Mouse (Mus musculus) kidney, embryonic 16.5 days (tissue): ENCODE data around the gene Gm45799. TPM values are rescaled to one million over a fixed set of nuclear protein-coding genes. Genes with fewer than 3 reads are reported as not detected.

Experiments used
- ATAC-seq: fragments of 200-750 bp; cut with Nextera tagmentation; 2 replicates; pipeline ENCODE4 v1.8.0; 2017; ENCODE audit warnings: moderate TSS enrichment; ENCODE audit not compliant: low FRiP score, low TSS enrichment
- H3K27ac ChIP-seq: fragments of 300-500 bp; sonication (generic); 2 replicates; pipeline ENCODE4 v1.5.1; 2014; ENCODE audit warnings: low read length
- H3K27me3 ChIP-seq: fragments of 300-500 bp; sonication (generic); 2 replicates; pipeline ENCODE4 v1.6.1; 2014; ENCODE audit warnings: low read length, control low read depth, mixed read lengths; ENCODE audit not compliant: insufficient read depth
- H3K36me3 ChIP-seq: fragments of 300-500 bp; sonication (generic); 2 replicates; pipeline ENCODE4 v1.6.1; 2014; ENCODE audit warnings: low read length, control low read depth, mixed read lengths; ENCODE audit not compliant: insufficient read depth
- H3K4me1 ChIP-seq: fragments of 300-500 bp; sonication (generic); 2 replicates; pipeline ENCODE4 v1.6.1; 2014; ENCODE audit warnings: low read length, control low read depth, mixed read lengths; ENCODE audit not compliant: insufficient read depth
- H3K4me2 ChIP-seq: fragments of 300-500 bp; sonication (generic); replicated peaks from 2 replicates; pipeline ENCODE4 v1.6.1; 2014; ENCODE audit warnings: low read depth, low read length
- H3K4me3 ChIP-seq: fragments of 300-500 bp; sonication (generic); 2 replicates; pipeline ENCODE4 v1.5.1; 2014; ENCODE audit warnings: mild to moderate bottlenecking, low read length
- H3K9ac ChIP-seq: fragments of 300-500 bp; sonication (generic); replicated peaks from 2 replicates; pipeline ENCODE4 v1.6.1; 2014; ENCODE audit warnings: low read length
- H3K9me3 ChIP-seq: fragments of 300-500 bp; sonication (generic); 2 replicates; pipeline ENCODE4 v1.6.1; 2016; ENCODE audit warnings: low read length, control low read depth
- WGBS: fragments of 180-500 bp; shearing (Covaris S2); extraction: QIAGEN DNeasy Blood & Tissue Kit; methylation state at CpG from one replicate; pipeline ENCODE4 v1.1.7; 2014; 5-methylcytosine and 5-hydroxymethylcytosine counted together
- polyA plus RNA-seq: library from polyadenylated mRNA; unstranded; fragments of >200 nt; fragmentation: Nextera tagmentation; extraction: Ambion mirVana; gene quantifications from 2 replicates; pipeline ENCODE4 v1.2.1, GENCODE M21; 2015

The Gm45799 gene
- polyA plus RNA-seq, 1 experiment from 2014 or later, result 32.4 TPM

GRCm38 (mm10) chr7:105708733-105709132 is 68.4 kb downstream of the Gm45799 start:
- no peaks in the 10 kb centered on the region for H3K4me1 ChIP-seq
- no peaks in the 10 kb centered on the region for H3K9me3 ChIP-seq
- H3K4me2 ChIP-seq, result no peak overlapping the region
- H3K9ac ChIP-seq, result no peak overlapping the region
- ATAC-seq, result no peak
- WGBS, result 92% methylated on average over 5 of the region's 5 CpGs
- H3K27me3 ChIP-seq, result no peaks in the 10 kb centered on the region
- no peaks in the 10 kb centered on the region for H3K36me3 ChIP-seq
- no peak overlapping the region for H3K4me3 ChIP-seq
- H3K27ac ChIP-seq, result no peak overlapping the region

GRCm38 (mm10) chr7:105715366-105715765 is 75.0 kb downstream of the Gm45799 start:
- 60% methylated on average over 3 of the region's 3 CpGs for WGBS
- Histone ChIP-seq H3K27me3 (no peaks in the 10 kb centered on the region), H3K9me3 (no peaks in the 10 kb centered on the region), H3K27ac (no peak overlapping the region), H3K4me2 (no peak overlapping the region), H3K4me1 (no peaks in the 10 kb centered on the region), H3K4me3 (no peak overlapping the region), H3K9ac (no peak overlapping the region), H3K36me3 (no peaks in the 10 kb centered on the region)
- no peak for ATAC-seq

- 67% methylated on average over 2 of the region's 2 CpGs for WGBS
- H3K36me3 ChIP-seq, result no peaks in the 10 kb centered on the region
- H3K9me3 ChIP-seq, result no peaks in the 10 kb centered on the region
- H3K4me1 ChIP-seq, result no peaks in the 10 kb centered on the region
- no peak overlapping the region for H3K4me3 ChIP-seq
- H3K27ac ChIP-seq, result no peak overlapping the region
- no peak for ATAC-seq
- no peak overlapping the region for H3K4me2 ChIP-seq
- no peaks in the 10 kb centered on the region for H3K27me3 ChIP-seq
- H3K9ac ChIP-seq, result no peak overlapping the region
Observed at GRCm38 (mm10) chr7:105721916-105722315, 81.6 kb downstream of the Gm45799 start.

GRCm38 (mm10) chr7:105726144-105726979 is 86.0 kb downstream of the Gm45799 start:
- Histone ChIP-seq H3K9me3 (no peaks in the 10 kb centered on the region), H3K9ac (no peak overlapping the region), H3K4me1 (no peaks in the 10 kb centered on the region), H3K27ac (no peak overlapping the region), H3K36me3 (peaks cover 17% of the 10 kb centered on the region), H3K27me3 (no peaks in the 10 kb centered on the region), H3K4me2 (no peak overlapping the region), H3K4me3 (no peak overlapping the region)
- 83% methylated on average over 4 of the region's 4 CpGs for WGBS
- peak; percentile 84 for ATAC-seq

GRCm38 (mm10) chr7:105726980-105727325 is 86.6 kb downstream of the Gm45799 start:
- 95% methylated on average over 4 of the region's 4 CpGs for WGBS
- Histone ChIP-seq H3K27ac (no peak overlapping the region), H3K4me1 (no peaks in the 10 kb centered on the region), H3K9me3 (no peaks in the 10 kb centered on the region), H3K4me3 (no peak overlapping the region), H3K4me2 (no peak overlapping the region), H3K36me3 (peaks cover 22% of the 10 kb centered on the region), H3K9ac (no peak overlapping the region), H3K27me3 (no peaks in the 10 kb centered on the region)
- ATAC-seq, result no peak

- H3K4me3 ChIP-seq, result no peak overlapping the region
- H3K27me3 ChIP-seq, result no peaks in the 10 kb centered on the region
- H3K4me2 ChIP-seq, result no peak overlapping the region
- no peaks in the 10 kb centered on the region for H3K4me1 ChIP-seq
- H3K9me3 ChIP-seq, result no peaks in the 10 kb centered on the region
- 79% methylated on average over 6 of the region's 6 CpGs for WGBS
- peaks cover 42% of the 10 kb centered on the region for H3K36me3 ChIP-seq
- no peak for ATAC-seq
- H3K27ac ChIP-seq, result no peak overlapping the region
- no peak overlapping the region for H3K9ac ChIP-seq
Observed at GRCm38 (mm10) chr7:105728701-105729428, 88.5 kb downstream of the Gm45799 start.

- H3K27ac ChIP-seq, result no peak overlapping the region
- ATAC-seq, result no peak
- no peak overlapping the region for H3K4me3 ChIP-seq
- H3K4me1 ChIP-seq, result peaks cover 24% of the 10 kb centered on the region
- no peaks in the 10 kb centered on the region for H3K9me3 ChIP-seq
- no peak overlapping the region for H3K4me2 ChIP-seq
- peaks cover 46% of the 10 kb centered on the region for H3K36me3 ChIP-seq
- H3K27me3 ChIP-seq, result no peaks in the 10 kb centered on the region
- 96% methylated on average over 11 of the region's 11 CpGs for WGBS
- no peak overlapping the region for H3K9ac ChIP-seq
Observed at GRCm38 (mm10) chr7:105733836-105734235, 93.5 kb downstream of the Gm45799 start.

Other genes with a start within 250 kb of the Gm45799 start
- gene Fam160a2, start 240.5 kb upstream of the Gm45799 start, polyA plus RNA-seq, result 47.2 and 49.2 TPM in 2 replicates
- gene Cnga4, start 236.0 kb upstream of the Gm45799 start, polyA plus RNA-seq, result not detected in 2 replicates
- 0.67 and 0.85 TPM in 2 replicates for gene Cckbr, start 214.8 kb upstream of the Gm45799 start, polyA plus RNA-seq
- gene Cavin3, start 158.3 kb upstream of the Gm45799 start, polyA plus RNA-seq, result 59.4 and 75.7 TPM in 2 replicates
- 58.7 and 60.7 TPM in 2 replicates for gene Smpd1, start 86.2 kb upstream of the Gm45799 start, polyA plus RNA-seq
- gene Apbb1, start 58.9 kb upstream of the Gm45799 start, polyA plus RNA-seq, result 62.1 and 62.2 TPM in 2 replicates
- 1.3 and 1.7 TPM in 2 replicates for gene Hpx, start 40.4 kb upstream of the Gm45799 start, polyA plus RNA-seq
- gene Trim3, start 7.0 kb upstream of the Gm45799 start, polyA plus RNA-seq, result 38.7 and 39.2 TPM in 2 replicates
- gene Timm10b, start 496 bp upstream of the Gm45799 start, polyA plus RNA-seq, result 164 and 183 TPM in 2 replicates
- 92.4 and 92.5 TPM in 2 replicates for gene Arfip2, start 136 bp upstream of the Gm45799 start, polyA plus RNA-seq
- gene Dnhd1, start 10.3 kb downstream of the Gm45799 start, polyA plus RNA-seq, result 1.7 and 2.0 TPM in 2 replicates
- 377 and 439 TPM in 2 replicates for gene Ilk, start 96.0 kb downstream of the Gm45799 start, polyA plus RNA-seq
- gene Rrp8, start 96.8 kb downstream of the Gm45799 start, polyA plus RNA-seq, result 42.9 TPM in 2 replicates
- gene Taf10, start 103.8 kb downstream of the Gm45799 start, polyA plus RNA-seq, result 107 and 121 TPM in 2 replicates
- 120 and 123 TPM in 2 replicates for gene Tpp1, start 111.7 kb downstream of the Gm45799 start, polyA plus RNA-seq
- 10.4 and 10.5 TPM in 2 replicates for gene Dchs1, start 147.1 kb downstream of the Gm45799 start, polyA plus RNA-seq
- 378 and 386 TPM in 2 replicates for gene Mrpl17, start 170.5 kb downstream of the Gm45799 start, polyA plus RNA-seq